Mouse (Mus musculus): ENCODE measurements at regions not wholly inside any gene's neighbourhood (a gene's known extent, or its start where the extent isn't known, plus 50 kb on each side); places are given as distances from the start of the nearest gene placed in this dataset.

GRCm38 (mm10) chr3:83705253-83705652 is 60.9 kb upstream of the Sfrp2 start:
- no peak for TF ChIP-seq CTCF (IDR thresholded peaks at IDR 0.05; ENCODE audit: borderline replicate concordance, control insufficient read depth, extremely low read depth, insufficient read depth, low read length, poor library complexity)
- no peak for TF ChIP-seq POLR2A (IDR thresholded peaks at IDR 0.05; ENCODE audit: control insufficient read depth, extremely low read depth, insufficient read depth, low read length, poor library complexity)
